Mouse (Mus musculus) heart, embryonic 14.5 days (tissue): ENCODE measurements around the gene Slc7a11. TPM values are rescaled to one million over a fixed set of nuclear protein-coding genes. Genes with fewer than 3 reads are reported as not detected.
"Not testable (repeated sequence)": the region's sequence is repeated elsewhere in the genome, so short reads cannot be mapped to it uniquely, and the experiment has no call there.

Experiments used
- ATAC-seq: fragments of 200-750 bp; cut with Nextera tagmentation; 2 replicates; pipeline ENCODE4 v1.8.0; 2017; ENCODE audit warnings: low read depth, moderate TSS enrichment; ENCODE audit not compliant: insufficient number of reproducible peaks, insufficient read depth, low FRiP score
- H3K27ac ChIP-seq, 2 experiments: fragments of 200-500 bp in 1 of 2; fragments of 300-500 bp in 1 of 2; sonication (generic) in 1 of 2; replicated peaks in 1 of 2; 2 replicates each; pipeline ENCODE4 v1.5.1; 2012 to 2014; ENCODE audit warnings: low read depth in 2 of 2, low read length in 2 of 2, control low read depth in 1 of 2, mild to moderate bottlenecking in 1 of 2, mixed read lengths in 1 of 2; ENCODE audit not compliant: control insufficient read depth in 1 of 2, insufficient read depth in 1 of 2
- H3K27me3 ChIP-seq: fragments of 300-500 bp; sonication (generic); 2 replicates; pipeline ENCODE4 v1.6.1; 2014; ENCODE audit warnings: mild to moderate bottlenecking, low read length, control low read depth; ENCODE audit not compliant: control insufficient read depth, insufficient read depth
- H3K36me3 ChIP-seq: fragments of 300-500 bp; sonication (generic); 2 replicates; pipeline ENCODE4 v1.6.1; 2014; ENCODE audit warnings: mild to moderate bottlenecking, control low read depth, low read length, mixed read lengths; ENCODE audit not compliant: control insufficient read depth, insufficient read depth
- H3K4me1 ChIP-seq, 2 experiments: fragments of 200-500 bp in 1 of 2; fragments of 300-500 bp in 1 of 2; sonication (generic) in 1 of 2; 2 replicates each; pipeline ENCODE4 v1.6.1; 2012 to 2014; ENCODE audit warnings: low read length in 2 of 2, control low read depth in 1 of 2, mixed read lengths in 1 of 2; ENCODE audit not compliant: control insufficient read depth in 2 of 2, insufficient read depth in 2 of 2
- H3K4me2 ChIP-seq: fragments of 300-500 bp; sonication (generic); 2 replicates; pipeline ENCODE4 v1.6.1; 2014; ENCODE audit warnings: mild to moderate bottlenecking, low read length
- H3K4me3 ChIP-seq, 2 experiments: fragments of 200-500 bp in 1 of 2; fragments of 300-500 bp in 1 of 2; sonication (generic) in 1 of 2; 2 replicates each; pipeline ENCODE4 v1.5.1; 2012 to 2014; ENCODE audit warnings: low read length in 2 of 2, mild to moderate bottlenecking in 2 of 2, control low read depth in 1 of 2, low read depth in 1 of 2, moderate library complexity in 1 of 2; ENCODE audit not compliant: control insufficient read depth in 1 of 2, insufficient read depth in 1 of 2
- H3K9ac ChIP-seq: fragments of 300-500 bp; sonication (generic); 2 replicates; pipeline ENCODE4 v1.6.1; 2014; ENCODE audit warnings: mild to moderate bottlenecking, low read length
- H3K9me3 ChIP-seq: fragments of 300-500 bp; sonication (generic); 2 replicates; pipeline ENCODE4 v1.6.1; 2016; ENCODE audit warnings: low read length, control low read depth; ENCODE audit not compliant: control insufficient read depth
- WGBS: fragments of 180-500 bp; shearing (Covaris S2); extraction: QIAGEN DNeasy Blood & Tissue Kit; methylation state at CpG from one replicate; pipeline ENCODE4 v1.1.7; 2014; 5-methylcytosine and 5-hydroxymethylcytosine counted together
- polyA plus RNA-seq: library from polyadenylated mRNA; unstranded; fragments of >200 nt; fragmentation: Nextera tagmentation; extraction: Ambion mirVana; gene quantifications from 2 replicates; pipeline ENCODE4 v1.2.1, GENCODE M21; 2014

The Slc7a11 gene
- polyA plus RNA-seq, 1 experiment from 2014 or later: 0.16 TPM

DNA sequence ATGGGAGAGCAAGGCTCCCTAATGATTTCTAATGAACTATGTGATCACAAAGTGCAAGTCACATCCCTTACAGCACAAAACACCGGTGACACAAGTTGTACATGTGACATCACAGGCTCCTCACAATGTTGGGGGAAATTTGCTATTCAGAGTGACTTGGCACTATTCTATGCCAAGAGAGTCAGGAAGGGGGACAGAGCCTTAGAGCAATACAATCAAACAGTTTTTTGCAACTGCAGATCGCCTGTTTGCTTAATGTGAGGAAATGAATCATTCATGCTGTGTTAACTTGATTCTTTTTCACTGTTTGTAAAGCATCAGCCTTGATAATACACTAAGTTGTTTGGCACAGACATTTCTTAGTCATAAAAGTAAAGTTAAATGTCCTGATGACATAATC, 5.3 kb downstream of the Slc7a11 start:
- not testable (repeated sequence) for H3K4me1 ChIP-seq, H3K4me2 ChIP-seq, ATAC-seq, H3K27ac ChIP-seq, H3K27me3 ChIP-seq, H3K4me3 ChIP-seq, H3K36me3 ChIP-seq, H3K9ac ChIP-seq, H3K9me3 ChIP-seq
- WGBS: 41% methylated on average over 2 of the region's 2 CpGs

DNA sequence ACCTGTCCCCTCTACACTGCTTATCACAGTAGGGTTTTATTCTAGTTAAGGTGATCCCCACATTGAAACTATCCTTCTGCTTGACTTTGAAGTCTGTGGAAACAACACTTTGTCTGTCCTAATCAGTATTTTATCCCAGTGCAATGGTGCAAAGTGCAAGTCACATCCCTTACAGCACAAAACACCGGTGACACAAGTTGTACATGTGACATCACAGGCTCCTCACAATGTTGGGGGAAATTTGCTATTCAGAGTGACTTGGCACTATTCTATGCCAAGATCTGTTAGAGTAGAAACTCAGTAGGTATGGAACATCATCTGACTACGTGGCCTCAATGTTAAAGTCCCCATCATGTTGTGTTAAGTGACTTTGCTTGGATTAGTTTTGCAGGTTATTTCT, 7.0 kb downstream of the Slc7a11 start:
- not testable (repeated sequence) for H3K27me3 ChIP-seq
- 86% methylated on average over 2 of the region's 2 CpGs for WGBS

DNA sequence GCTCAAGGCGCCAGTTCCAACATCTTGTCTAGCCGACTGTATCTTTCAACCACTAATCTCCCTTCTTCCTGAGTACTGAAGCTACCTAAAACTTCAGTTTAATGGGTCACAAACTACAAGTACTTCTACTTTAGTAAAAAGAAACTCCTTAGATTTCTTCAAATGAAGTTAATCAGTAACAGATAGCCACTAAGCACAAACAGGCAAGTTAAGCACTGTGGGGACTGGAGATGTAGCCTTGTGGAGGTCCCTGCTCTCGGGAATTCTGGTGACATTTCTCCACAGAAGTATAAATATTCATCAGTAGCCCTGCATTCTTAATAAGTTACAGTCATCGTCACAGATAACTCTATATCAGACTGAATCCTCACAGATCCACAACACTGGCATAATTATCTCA, 9.6 kb downstream of the Slc7a11 start:
- Histone ChIP-seq H3K36me3 (no peaks in the 10 kb centered on the region), H3K9ac (no peak overlapping the region), H3K9me3 (no peaks in the 10 kb centered on the region), H3K27ac (no peak overlapping the region), H3K4me2 (no peak overlapping the region), H3K4me1 (no peaks in the 10 kb centered on the region), H3K27me3 (no peaks in the 10 kb centered on the region), H3K4me3 (no peak overlapping the region)
- ATAC-seq: no peak
- WGBS: 62% methylated on average over 4 of the region's 4 CpGs

More for the DNA sequence above, 7.0 kb downstream of the Slc7a11 start:
- not testable (repeated sequence) for H3K9ac ChIP-seq, H3K4me3 ChIP-seq, H3K4me2 ChIP-seq, H3K36me3 ChIP-seq, H3K4me1 ChIP-seq, H3K27ac ChIP-seq, ATAC-seq, H3K9me3 ChIP-seq

DNA sequence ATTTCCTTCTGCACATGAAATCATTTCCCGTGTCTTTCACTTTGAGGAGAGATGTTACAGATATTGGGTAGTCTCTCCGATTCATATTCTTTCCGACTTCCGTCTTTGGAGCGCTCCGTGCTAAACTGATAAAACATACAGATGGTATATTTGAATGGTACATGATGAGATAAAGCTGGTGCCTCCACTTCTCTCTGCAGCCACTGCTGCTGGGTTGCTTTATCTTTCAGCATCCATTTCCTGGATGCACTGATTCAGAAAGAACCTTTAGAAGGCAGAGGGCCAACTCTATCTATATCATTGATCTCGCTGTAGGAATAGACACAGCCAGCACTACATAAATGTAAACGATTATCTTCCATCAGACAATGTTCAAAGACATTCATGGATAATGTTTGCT, 12.6 kb downstream of the Slc7a11 start:
- Histone ChIP-seq H3K9me3 (no peaks in the 10 kb centered on the region), H3K27ac (no peak overlapping the region), H3K27me3 (no peaks in the 10 kb centered on the region), H3K4me2 (no peak overlapping the region), H3K36me3 (no peaks in the 10 kb centered on the region), H3K4me1 (no peaks in the 10 kb centered on the region), H3K9ac (no peak overlapping the region), H3K4me3 (no peak overlapping the region)
- ATAC-seq: no peak
- 74% methylated on average over 8 of the region's 8 CpGs for WGBS

DNA sequence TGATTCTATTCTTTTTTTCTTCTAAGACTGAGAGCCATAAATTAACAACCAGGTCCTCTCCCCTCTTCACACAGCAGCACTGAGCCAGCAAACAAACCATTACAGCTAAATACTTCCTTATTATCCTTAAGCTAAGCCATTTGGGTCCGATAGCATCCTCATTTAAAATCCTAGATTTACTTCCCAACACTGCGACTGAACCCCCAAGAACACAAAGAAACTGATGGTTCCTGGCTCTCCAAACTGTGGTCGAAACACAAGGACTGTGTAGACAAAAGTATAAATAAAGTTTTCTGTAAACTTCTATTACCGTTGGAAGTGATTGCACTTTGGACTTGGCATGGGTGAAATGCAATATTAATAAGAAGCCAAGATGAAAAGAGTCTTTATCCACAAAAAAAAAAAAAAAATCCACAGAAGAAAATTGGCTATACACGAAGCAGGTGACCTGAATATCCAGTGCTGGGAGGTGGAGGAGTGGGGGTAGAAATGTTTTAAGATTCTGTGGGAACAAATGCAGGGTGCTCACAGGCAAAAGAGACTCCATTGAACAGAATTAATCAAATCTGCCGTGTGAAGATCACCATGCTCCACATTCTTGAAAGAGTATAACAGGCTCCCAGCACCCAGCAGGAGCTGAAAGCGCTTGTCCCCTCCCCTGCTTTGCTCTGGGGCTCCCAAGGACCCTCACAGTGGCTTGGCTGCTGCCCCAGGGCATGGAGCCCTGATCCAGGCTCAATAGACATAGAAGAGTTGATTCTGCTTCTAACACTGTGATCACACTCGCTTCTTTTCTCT, 21.7 kb downstream of the Slc7a11 start:
- Histone ChIP-seq H3K9me3 (no peaks in the 10 kb centered on the region), H3K4me3 (no peak overlapping the region), H3K4me1 (no peaks in the 10 kb centered on the region), H3K27me3 (no peaks in the 10 kb centered on the region), H3K36me3 (no peaks in the 10 kb centered on the region), H3K9ac (no peak overlapping the region), H3K4me2 (no peak overlapping the region), H3K27ac (no peak overlapping the region)
- ATAC-seq: no peak
- WGBS: 66% methylated on average over 8 of the region's 8 CpGs

DNA sequence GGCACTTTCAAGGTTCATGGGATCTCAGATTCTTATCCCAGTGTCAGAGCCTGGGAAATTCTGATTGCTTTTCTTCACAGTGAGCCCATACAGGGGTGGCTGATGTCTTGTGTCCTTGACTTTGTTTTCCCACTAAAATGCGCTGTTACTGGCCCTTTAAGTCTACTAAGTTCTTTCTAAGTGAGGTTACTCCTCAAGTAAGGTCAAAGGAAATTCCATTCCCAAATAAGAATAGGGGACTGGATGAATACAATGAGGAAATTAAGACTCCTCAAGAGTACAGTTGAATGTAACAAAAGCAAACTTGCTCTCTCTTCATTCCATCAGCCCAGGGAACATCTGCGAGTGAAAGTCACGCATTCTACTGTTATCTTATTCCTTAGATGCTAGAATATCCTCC, 24.3 kb downstream of the Slc7a11 start:
- Histone ChIP-seq H3K36me3 (no peaks in the 10 kb centered on the region), H3K9ac (no peak overlapping the region), H3K4me1 (no peaks in the 10 kb centered on the region), H3K27me3 (no peaks in the 10 kb centered on the region), H3K9me3 (no peaks in the 10 kb centered on the region), H3K4me2 (no peak overlapping the region), H3K27ac (no peak overlapping the region), H3K4me3 (no peak overlapping the region)
- ATAC-seq: no peak
- WGBS: 69% methylated on average over 3 of the region's 3 CpGs

DNA sequence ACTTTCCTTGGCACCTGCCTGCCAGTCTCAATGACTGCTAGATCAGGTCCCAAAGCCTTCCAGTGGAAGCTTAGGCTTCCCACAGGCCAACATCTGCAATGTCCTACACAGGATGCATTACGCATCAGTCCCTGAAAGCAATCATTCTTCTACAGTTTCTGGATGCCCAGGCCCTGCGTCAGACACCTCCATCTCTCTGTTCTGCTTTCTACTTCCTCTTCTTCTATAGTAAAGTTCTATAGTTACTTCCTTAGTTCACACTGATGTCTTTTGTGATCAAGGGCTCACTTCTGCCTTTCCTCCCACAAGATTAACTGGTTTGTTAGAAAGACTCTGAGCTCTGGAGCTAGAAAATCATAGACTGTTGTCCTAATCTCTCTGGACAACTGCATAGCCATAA, 36.6 kb downstream of the Slc7a11 start:
- Histone ChIP-seq H3K27ac (no peak overlapping the region), H3K4me1 (no peaks in the 10 kb centered on the region), H3K27me3 (no peaks in the 10 kb centered on the region), H3K4me2 (no peak overlapping the region), H3K9me3 (no peaks in the 10 kb centered on the region), H3K4me3 (no peak overlapping the region), H3K36me3 (no peaks in the 10 kb centered on the region), H3K9ac (no peak overlapping the region)
- no peak for ATAC-seq
- 84% methylated on average over 2 of the region's 2 CpGs for WGBS

DNA sequence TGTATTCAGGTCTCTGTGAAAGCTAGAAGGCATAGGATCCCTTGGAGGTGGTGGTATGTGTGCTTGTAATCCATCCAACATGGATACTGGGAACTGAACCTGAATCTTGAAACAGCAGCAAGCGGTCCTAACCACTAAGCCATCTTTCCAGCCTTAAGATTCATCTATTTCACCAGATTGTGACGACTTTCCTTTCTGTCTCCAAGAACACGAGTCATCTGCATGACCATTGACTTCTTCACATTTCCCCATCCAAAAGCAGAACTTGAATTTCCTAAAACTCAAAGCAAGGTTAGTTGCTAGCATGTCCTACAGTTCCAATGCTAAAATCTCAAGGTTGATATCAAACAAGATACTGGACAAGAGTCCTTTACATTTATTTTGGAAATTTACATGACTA, 37.5 kb downstream of the Slc7a11 start:
- no peaks in the 10 kb centered on the region for H3K36me3 ChIP-seq
- 67% methylated on average over 3 of the region's 3 CpGs for WGBS
- no peaks in the 10 kb centered on the region for H3K9me3 ChIP-seq
- no peak overlapping the region for H3K27ac ChIP-seq
- no peak overlapping the region for H3K4me2 ChIP-seq
- no peak overlapping the region for H3K9ac ChIP-seq
- ATAC-seq: no peak
- H3K27me3 ChIP-seq: no peaks in the 10 kb centered on the region
- no peaks in the 10 kb centered on the region for H3K4me1 ChIP-seq
- H3K4me3 ChIP-seq: no peak overlapping the region
